Mouse (Mus musculus) brown adipose tissue, adult 24 weeks (tissue): ENCODE results near the gene Ankrd63. TPM values are rescaled to one million over a fixed set of nuclear protein-coding genes. Genes with fewer than 3 reads are reported as not detected.

Experiments
- H3K27ac ChIP-seq: fragments of 200-500 bp; replicated peaks from 2 replicates; pipeline ENCODE4 v1.5.1; 2012; ENCODE audit warnings: low read depth, mild to moderate bottlenecking, low read length
- H3K4me1 ChIP-seq: fragments of 200-500 bp; 2 replicates; pipeline ENCODE4 v1.6.1; 2012; ENCODE audit warnings: low read length, mixed read lengths; ENCODE audit not compliant: control insufficient read depth, insufficient read depth, insufficient read length
- H3K4me3 ChIP-seq: fragments of 200-500 bp; 2 replicates; pipeline ENCODE4 v1.5.1; 2012; ENCODE audit warnings: low read depth, mild to moderate bottlenecking, low read length, moderate library complexity; ENCODE audit not compliant: insufficient read depth
- polyA plus RNA-seq: library from polyadenylated mRNA; stranded (reverse); fragments of >200 nt; gene quantifications from 2 replicates; pipeline ENCODE4 v1.2.4, GENCODE M21; 2012; ENCODE audit not compliant: missing spikeins, insufficient read depth, insufficient read length

The Ankrd63 gene
- polyA plus RNA-seq, 1 experiment = not detected

GRCm38 (mm10) chr2:118708472-118708871 is 4.7 kb upstream of the Ankrd63 start:
- H3K4me1 ChIP-seq = peaks cover 5% of the 10 kb centered on the region; the same call in 1 of the 2 replicates
- no peak overlapping the region for H3K27ac ChIP-seq
- H3K4me3 ChIP-seq = no peak overlapping the region

- H3K27ac ChIP-seq = no peak overlapping the region
- no peak overlapping the region for H3K4me3 ChIP-seq
- peaks cover 8% of the 10 kb centered on the region; the same call in 1 of the 2 replicates for H3K4me1 ChIP-seq
These were observed 2.7 kb upstream of the Ankrd63 start for GRCm38 (mm10) chr2:118706436-118706835.

- Histone ChIP-seq H3K27ac (no peak overlapping the region), H3K4me3 (peak overlapping the region; percentile 44), H3K4me1 (peaks cover 4% of the 10 kb centered on the region; the same call in 1 of the 2 replicates)
These were observed 641 bp downstream of the Ankrd63 start for GRCm38 (mm10) chr2:118702883-118703761.

GRCm38 (mm10) chr2:118701971-118702882 is 1.5 kb downstream of the Ankrd63 start:
- no peak overlapping the region for H3K27ac ChIP-seq
- H3K4me1 ChIP-seq = peaks cover 5% of the 10 kb centered on the region; the same call in 1 of the 2 replicates
- peak overlapping the region; percentile 44 for H3K4me3 ChIP-seq

- H3K4me1 ChIP-seq = peaks cover 5% of the 10 kb centered on the region; the same call in 1 of the 2 replicates
- H3K4me3 ChIP-seq = no peak overlapping the region
- H3K27ac ChIP-seq = no peak overlapping the region
These were observed 2.6 kb downstream of the Ankrd63 start for GRCm38 (mm10) chr2:118701161-118701560.

- Histone ChIP-seq H3K4me3 (peak overlapping the region; percentile 35), H3K27ac (no peak overlapping the region), H3K4me1 (peaks cover 5% of the 10 kb centered on the region; the same call in 1 of the 2 replicates)
These were observed 3.3 kb downstream of the Ankrd63 start for GRCm38 (mm10) chr2:118700179-118701062.

GRCm38 (mm10) chr2:118697955-118698354 is 5.8 kb downstream of the Ankrd63 start:
- Histone ChIP-seq H3K4me1 (peaks cover 5% of the 10 kb centered on the region; the same call in 1 of the 2 replicates), H3K27ac (no peak overlapping the region), H3K4me3 (no peak overlapping the region)

GRCm38 (mm10) chr2:118697311-118697877 is 6.4 kb downstream of the Ankrd63 start:
- H3K4me1 ChIP-seq = peaks cover 3% of the 10 kb centered on the region; the same call in 1 of the 2 replicates
- no peak overlapping the region for H3K4me3 ChIP-seq
- H3K27ac ChIP-seq = no peak overlapping the region

GRCm38 (mm10) chr2:118696451-118697308 is 7.1 kb downstream of the Ankrd63 start:
- H3K4me3 ChIP-seq = no peak overlapping the region
- no peak overlapping the region for H3K27ac ChIP-seq
- H3K4me1 ChIP-seq = peaks cover 2% of the 10 kb centered on the region; the same call in 1 of the 2 replicates

- H3K4me3 ChIP-seq = no peak overlapping the region
- no peak overlapping the region for H3K27ac ChIP-seq
- peaks cover 2% of the 10 kb centered on the region; the same call in 1 of the 2 replicates for H3K4me1 ChIP-seq
These were observed 8.0 kb downstream of the Ankrd63 start for GRCm38 (mm10) chr2:118695677-118696232.

GRCm38 (mm10) chr2:118693370-118693966 is 10.3 kb downstream of the Ankrd63 start:
- Histone ChIP-seq H3K4me1 (peaks cover 2% of the 10 kb centered on the region; the same call in 1 of the 2 replicates), H3K27ac (no peak overlapping the region), H3K4me3 (no peak overlapping the region)

GRCm38 (mm10) chr2:118689875-118690274 is 13.9 kb downstream of the Ankrd63 start:
- Histone ChIP-seq H3K4me1 (no peaks in the 10 kb centered on the region), H3K4me3 (no peak overlapping the region), H3K27ac (no peak overlapping the region)

GRCm38 (mm10) chr2:118687791-118688190 is 16.0 kb downstream of the Ankrd63 start:
- no peaks in the 10 kb centered on the region for H3K4me1 ChIP-seq
- H3K4me3 ChIP-seq = no peak overlapping the region
- no peak overlapping the region for H3K27ac ChIP-seq
